Mouse (Mus musculus) heart, embryonic 14.5 days (tissue): ENCODE results near the gene Gm10840. TPM values are rescaled to one million over a fixed set of nuclear protein-coding genes. Genes with fewer than 3 reads are reported as not detected.
"Not testable (repeated sequence)": the region's sequence is repeated elsewhere in the genome, so short reads cannot be mapped to it uniquely, and the experiment has no call there.

ENCODE experiments used
- ATAC-seq: fragments of 200-750 bp; cut with Nextera tagmentation; 2 replicates; pipeline ENCODE4 v1.8.0; 2017; ENCODE audit warnings: low read depth, moderate TSS enrichment; ENCODE audit not compliant: insufficient number of reproducible peaks, insufficient read depth, low FRiP score
- H3K27ac ChIP-seq, 2 experiments: fragments of 200-500 bp in 1 of 2; fragments of 300-500 bp in 1 of 2; sonication (generic) in 1 of 2; replicated peaks in 1 of 2; 2 replicates each; pipeline ENCODE4 v1.5.1; 2012 to 2014; ENCODE audit warnings: low read depth in 2 of 2, low read length in 2 of 2, control low read depth in 1 of 2, mild to moderate bottlenecking in 1 of 2, mixed read lengths in 1 of 2; ENCODE audit not compliant: control insufficient read depth in 1 of 2, insufficient read depth in 1 of 2
- H3K27me3 ChIP-seq: fragments of 300-500 bp; sonication (generic); 2 replicates; pipeline ENCODE4 v1.6.1; 2014; ENCODE audit warnings: mild to moderate bottlenecking, low read length, control low read depth; ENCODE audit not compliant: control insufficient read depth, insufficient read depth
- H3K36me3 ChIP-seq: fragments of 300-500 bp; sonication (generic); 2 replicates; pipeline ENCODE4 v1.6.1; 2014; ENCODE audit warnings: mild to moderate bottlenecking, control low read depth, low read length, mixed read lengths; ENCODE audit not compliant: control insufficient read depth, insufficient read depth
- H3K4me1 ChIP-seq, 2 experiments: fragments of 200-500 bp in 1 of 2; fragments of 300-500 bp in 1 of 2; sonication (generic) in 1 of 2; 2 replicates each; pipeline ENCODE4 v1.6.1; 2012 to 2014; ENCODE audit warnings: low read length in 2 of 2, control low read depth in 1 of 2, mixed read lengths in 1 of 2; ENCODE audit not compliant: control insufficient read depth in 2 of 2, insufficient read depth in 2 of 2
- H3K4me2 ChIP-seq: fragments of 300-500 bp; sonication (generic); 2 replicates; pipeline ENCODE4 v1.6.1; 2014; ENCODE audit warnings: mild to moderate bottlenecking, low read length
- H3K4me3 ChIP-seq, 2 experiments: fragments of 200-500 bp in 1 of 2; fragments of 300-500 bp in 1 of 2; sonication (generic) in 1 of 2; 2 replicates each; pipeline ENCODE4 v1.5.1; 2012 to 2014; ENCODE audit warnings: low read length in 2 of 2, mild to moderate bottlenecking in 2 of 2, control low read depth in 1 of 2, low read depth in 1 of 2, moderate library complexity in 1 of 2; ENCODE audit not compliant: control insufficient read depth in 1 of 2, insufficient read depth in 1 of 2
- H3K9ac ChIP-seq: fragments of 300-500 bp; sonication (generic); 2 replicates; pipeline ENCODE4 v1.6.1; 2014; ENCODE audit warnings: mild to moderate bottlenecking, low read length
- H3K9me3 ChIP-seq: fragments of 300-500 bp; sonication (generic); 2 replicates; pipeline ENCODE4 v1.6.1; 2016; ENCODE audit warnings: low read length, control low read depth; ENCODE audit not compliant: control insufficient read depth
- WGBS: fragments of 180-500 bp; shearing (Covaris S2); extraction: QIAGEN DNeasy Blood & Tissue Kit; methylation state at CpG from one replicate; pipeline ENCODE4 v1.1.7; 2014; 5-methylcytosine and 5-hydroxymethylcytosine counted together
- polyA plus RNA-seq: library from polyadenylated mRNA; unstranded; fragments of >200 nt; fragmentation: Nextera tagmentation; extraction: Ambion mirVana; gene quantifications from 2 replicates; pipeline ENCODE4 v1.2.1, GENCODE M21; 2014

Gm10840 gene
- polyA plus RNA-seq, result not detected in 2 replicates

- Histone ChIP-seq H3K27ac (peak within 1 kb of the TSS; percentile 88 to 89), H3K4me2 (peak within 1 kb of the TSS; percentile 95), H3K9me3 (no peaks in the 10 kb centered on the region), H3K4me1 (peaks cover 14 to 27% of the 10 kb centered on the region in 2 experiments), H3K36me3 (peaks cover 39% of the 10 kb centered on the region), H3K27me3 (no peaks in the 10 kb centered on the region), H3K9ac (peak within 1 kb of the TSS; percentile 92), H3K4me3 (peak within 1 kb of the TSS; percentile 84 to 91)
- ATAC-seq, result no peak
- WGBS, result 33% methylated on average over 22 of the region's 22 CpGs
Observed at GRCm38 (mm10) chr11:106160841-106161721, at the start of gene Gm10840, which contains the start of gene Limd2. Gene Gm10840 (plus strand): TSS chr11:106160850. Gene Limd2 (minus strand): TSS chr11:106160860.

- ATAC-seq, result no peak
- Histone ChIP-seq H3K36me3 (peaks cover 44% of the 10 kb centered on the region), H3K9ac (no peak overlapping the region), H3K4me1 (no peaks in the 10 kb centered on the region), H3K27ac (no peak overlapping the region), H3K4me2 (no peak overlapping the region), H3K9me3 (no peaks in the 10 kb centered on the region), H3K4me3 (no peak overlapping the region), H3K27me3 (no peaks in the 10 kb centered on the region)
Observed at GRCm38 (mm10) chr11:106111688-106112087, 49.0 kb upstream of the Gm10840 start.

- Histone ChIP-seq H3K4me1 (0 out of 4 replicates have a peak, but pooled peaks cover 0 to 4% of the 10 kb centered on the region in 2 experiments), H3K9me3 (no peaks in the 10 kb centered on the region), H3K27me3 (no peaks in the 10 kb centered on the region), H3K4me3 (no peak overlapping the region), H3K36me3 (peaks cover 90% of the 10 kb centered on the region), H3K27ac (peak overlapping the region; percentile 10 to 57; a peak in 3 of 4 replicates), H3K9ac (no peak overlapping the region), H3K4me2 (no peak overlapping the region)
- no peak for ATAC-seq
- WGBS, result 94% methylated on average over 5 of the region's 5 CpGs
Observed at GRCm38 (mm10) chr11:106122221-106122620, 38.4 kb upstream of the Gm10840 start.

- no peak for ATAC-seq
- Histone ChIP-seq H3K4me3 (no peak overlapping the region), H3K36me3 (peaks cover 86% of the 10 kb centered on the region), H3K9me3 (no peaks in the 10 kb centered on the region), H3K27ac (peak overlapping the region in 1 of 2 experiments; percentile 57; a peak in 2 of 4 replicates), H3K4me2 (no peak overlapping the region), H3K27me3 (no peaks in the 10 kb centered on the region), H3K4me1 (0 out of 4 replicates have a peak, but pooled peaks cover 0 to 4% of the 10 kb centered on the region in 2 experiments), H3K9ac (no peak overlapping the region)
- WGBS, result 74% methylated on average over 3 of the region's 3 CpGs
Observed at GRCm38 (mm10) chr11:106122736-106123135, 37.9 kb upstream of the Gm10840 start.

GRCm38 (mm10) chr11:106124784-106125183 lies 35.9 kb upstream of the Gm10840 start:
- Histone ChIP-seq H3K27ac (no peak overlapping the region), H3K4me1 (0 out of 4 replicates have a peak, but pooled peaks cover 0 to 4% of the 10 kb centered on the region in 2 experiments), H3K9me3 (no peaks in the 10 kb centered on the region), H3K4me2 (no peak overlapping the region), H3K27me3 (no peaks in the 10 kb centered on the region), H3K36me3 (peaks cover 86% of the 10 kb centered on the region), H3K9ac (no peak overlapping the region), H3K4me3 (no peak overlapping the region)
- 73% methylated on average over 4 of the region's 4 CpGs for WGBS
- no peak for ATAC-seq

- no peak overlapping the region for H3K4me3 ChIP-seq
- peaks cover 88% of the 10 kb centered on the region for H3K36me3 ChIP-seq
Observed at GRCm38 (mm10) chr11:106125827-106126226, 34.8 kb upstream of the Gm10840 start.

DNA sequence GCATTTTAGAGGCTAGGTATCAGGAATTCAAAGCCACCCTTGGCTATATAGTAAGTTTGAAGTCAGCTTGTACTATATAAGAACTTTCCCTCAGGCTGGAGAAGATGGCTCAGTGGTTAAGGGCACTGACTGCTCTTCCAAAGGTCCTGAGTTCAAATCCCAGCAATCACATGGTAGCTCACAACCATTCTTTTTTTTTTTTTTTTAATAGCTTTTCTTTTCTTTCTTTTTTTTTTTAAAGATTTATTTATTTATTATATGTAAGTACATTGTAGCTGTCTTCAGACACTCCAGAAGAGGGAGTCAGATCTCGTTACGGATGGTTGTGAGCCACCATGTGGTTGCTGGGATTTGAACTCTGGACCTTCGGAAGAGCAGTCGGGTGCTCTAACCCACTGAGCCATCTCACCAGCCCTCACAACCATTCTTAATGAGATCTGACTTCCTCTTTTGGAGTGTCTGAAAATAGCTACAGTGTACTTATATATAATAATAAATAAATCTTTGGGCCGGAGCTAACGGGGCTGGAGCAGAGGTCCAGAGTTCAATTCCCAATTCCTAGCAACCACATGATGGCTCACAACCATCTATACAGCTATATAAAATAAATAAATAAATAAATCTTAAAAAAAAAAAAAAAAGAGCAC lies 33.8 kb upstream of the Gm10840 start:
- not testable (repeated sequence) for H3K9ac ChIP-seq, H3K27ac ChIP-seq, H3K4me1 ChIP-seq, H3K27me3 ChIP-seq, H3K4me3 ChIP-seq, ATAC-seq, H3K4me2 ChIP-seq, H3K9me3 ChIP-seq
- peaks cover 83% of the 10 kb centered on the region for H3K36me3 ChIP-seq
- 92% methylated on average over 4 of the region's 6 CpGs for WGBS

More at GRCm38 (mm10) chr11:106125827-106126226, 34.8 kb upstream of the Gm10840 start:
- Histone ChIP-seq H3K27me3 (no peaks in the 10 kb centered on the region), H3K9ac (no peak overlapping the region), H3K4me2 (no peak overlapping the region), H3K4me1 (0 out of 4 replicates have a peak, but pooled peaks cover 0 to 4% of the 10 kb centered on the region in 2 experiments), H3K9me3 (no peaks in the 10 kb centered on the region), H3K27ac (no peak overlapping the region)
- WGBS, result 76% methylated on average over 1 of the region's 1 CpGs
- no peak for ATAC-seq
